Mouse (Mus musculus) C2C12 (cell line): Measurements from ENCODE around the gene Ugt1a9.

Source experiments
- CEBPB ChIP-seq: IDR thresholded peaks from one replicate; pipeline ENCODE4 v1.6.1; 2011; ENCODE audit warnings: low read depth, mild to moderate bottlenecking, control low read depth, moderate library complexity
- CTCF ChIP-seq: IDR thresholded peaks from one replicate; pipeline ENCODE4 v1.5.1; 2011; ENCODE audit not compliant: control insufficient read depth, insufficient read depth, insufficient read length
- MAX ChIP-seq: IDR thresholded peaks from one replicate; pipeline ENCODE4 v1.6.1; 2011; ENCODE audit warnings: mild to moderate bottlenecking, control low read depth
- MYOD1 ChIP-seq: IDR thresholded peaks from one replicate; pipeline ENCODE4 v1.6.1; 2011; ENCODE audit warnings: low read depth; ENCODE audit not compliant: control insufficient read depth, insufficient read length
- MYOG ChIP-seq: IDR thresholded peaks from one replicate; pipeline ENCODE4 v1.6.1; 2011; ENCODE audit not compliant: control insufficient read depth, insufficient read length; ENCODE audit errors: extremely low read depth
- USF1 ChIP-seq: IDR thresholded peaks from one replicate; pipeline ENCODE4 v1.6.1; 2011; ENCODE audit warnings: low read depth, mild to moderate bottlenecking, control low read depth, moderate library complexity

GRCm38 (mm10) chr1:88081670-88082069, 11.1 kb downstream of the Ugt1a9 start:
- TF ChIP-seq CTCF (no peak), MAX (no peak), MYOG (no peak), CEBPB (no peak), MYOD1 (no peak), USF1 (no peak)
